Mouse (Mus musculus): ENCODE measurements at regions not wholly inside any gene's neighbourhood (a gene's known extent, or its start where the extent isn't known, plus 50 kb on each side); places are given as distances from the start of the nearest gene placed in this dataset.

- ATAC-seq (ENCODE audit: low read depth): no peak
- no peak overlapping the region for H3K9ac ChIP-seq (ENCODE audit: low read length)
- H3K27me3 ChIP-seq (ENCODE audit: control insufficient read depth, insufficient read depth, low read depth, low read length): no peaks in the 10 kb centered on the region
- H3K9me3 ChIP-seq (ENCODE audit: control insufficient read depth, low read length): no peaks in the 10 kb centered on the region
- WGBS: 72% methylated on average over 4 of the region's 4 CpGs
- H3K27ac ChIP-seq (ENCODE audit: low read length): no peak overlapping the region
- no peaks in the 10 kb centered on the region for H3K36me3 ChIP-seq (ENCODE audit: control insufficient read depth, insufficient read depth, low read length)
- H3K4me2 ChIP-seq (ENCODE audit: low read depth, low read length): no peak overlapping the region
- no peak overlapping the region for H3K4me3 ChIP-seq (ENCODE audit: low read length)
- no peaks in the 10 kb centered on the region for H3K4me1 ChIP-seq (replicated peaks; ENCODE audit: control insufficient read depth, insufficient read depth, low read length)
Observed at GRCm38 (mm10) chr4:67522235-67522634, 694.9 kb downstream of the Tlr4 start.

GRCm38 (mm10) chr4:67523158-67523557, 695.8 kb downstream of the Tlr4 start:
- no peak overlapping the region for H3K9ac ChIP-seq (ENCODE audit: low read length)
- no peaks in the 10 kb centered on the region for H3K36me3 ChIP-seq (ENCODE audit: control insufficient read depth, insufficient read depth, low read length)
- 54% methylated on average over 2 of the region's 2 CpGs for WGBS
- H3K9me3 ChIP-seq (ENCODE audit: control insufficient read depth, low read length): no peaks in the 10 kb centered on the region
- H3K4me1 ChIP-seq (replicated peaks; ENCODE audit: control insufficient read depth, insufficient read depth, low read length): no peaks in the 10 kb centered on the region
- no peak overlapping the region for H3K4me3 ChIP-seq (ENCODE audit: low read length)
- no peak overlapping the region for H3K27ac ChIP-seq (ENCODE audit: low read length)
- H3K4me2 ChIP-seq (ENCODE audit: low read depth, low read length): no peak overlapping the region
- no peaks in the 10 kb centered on the region for H3K27me3 ChIP-seq (ENCODE audit: control insufficient read depth, insufficient read depth, low read depth, low read length)
- ATAC-seq (ENCODE audit: low read depth): no peak

- no peaks in the 10 kb centered on the region for H3K9me3 ChIP-seq (ENCODE audit: control insufficient read depth, low read length)
- WGBS: 66% methylated on average over 3 of the region's 3 CpGs
- no peak overlapping the region for H3K9ac ChIP-seq (ENCODE audit: low read length)
- H3K4me3 ChIP-seq (ENCODE audit: low read length): no peak overlapping the region
- H3K4me1 ChIP-seq (replicated peaks; ENCODE audit: control insufficient read depth, insufficient read depth, low read length): no peaks in the 10 kb centered on the region
- no peaks in the 10 kb centered on the region for H3K27me3 ChIP-seq (ENCODE audit: control insufficient read depth, insufficient read depth, low read depth, low read length)
- no peak overlapping the region for H3K4me2 ChIP-seq (ENCODE audit: low read depth, low read length)
- no peak for ATAC-seq (ENCODE audit: low read depth)
- no peak overlapping the region for H3K27ac ChIP-seq (ENCODE audit: low read length)
- H3K36me3 ChIP-seq (ENCODE audit: control insufficient read depth, insufficient read depth, low read length): no peaks in the 10 kb centered on the region
Observed at GRCm38 (mm10) chr4:67529586-67529985, 702.2 kb downstream of the Tlr4 start.

GRCm38 (mm10) chr4:67539466-67539865, 712.1 kb downstream of the Tlr4 start:
- peak; percentile 61; the same call in 1 of the 2 replicates for ATAC-seq (ENCODE audit: low read depth)
- 52% methylated on average over 5 of the region's 5 CpGs for WGBS

GRCm38 (mm10) chr4:67546013-67546412, 718.6 kb downstream of the Tlr4 start:
- WGBS: 47% methylated on average over 1 of the region's 1 CpGs
- no peak for ATAC-seq (ENCODE audit: low read depth)
- H3K4me2 ChIP-seq (ENCODE audit: low read depth, low read length): no peak overlapping the region

More at GRCm38 (mm10) chr4:67539466-67539865, 712.1 kb downstream of the Tlr4 start:
- Histone ChIP-seq H3K4me2 (ENCODE audit: low read depth, low read length) (no peak overlapping the region), H3K27me3 (ENCODE audit: control insufficient read depth, insufficient read depth, low read depth, low read length) (no peaks in the 10 kb centered on the region), H3K9me3 (ENCODE audit: control insufficient read depth, low read length) (no peaks in the 10 kb centered on the region), H3K36me3 (ENCODE audit: control insufficient read depth, insufficient read depth, low read length) (no peaks in the 10 kb centered on the region), H3K4me1 (replicated peaks; ENCODE audit: control insufficient read depth, insufficient read depth, low read length) (no peaks in the 10 kb centered on the region), H3K9ac (ENCODE audit: low read length) (no peak overlapping the region), H3K27ac (ENCODE audit: low read length) (no peak overlapping the region), H3K4me3 (ENCODE audit: low read length) (no peak overlapping the region)

GRCm38 (mm10) chr4:67547957-67548356, 720.6 kb downstream of the Tlr4 start:
- Histone ChIP-seq H3K9ac (ENCODE audit: low read length) (no peak overlapping the region), H3K27me3 (ENCODE audit: control insufficient read depth, insufficient read depth, low read depth, low read length) (no peaks in the 10 kb centered on the region), H3K4me1 (replicated peaks; ENCODE audit: control insufficient read depth, insufficient read depth, low read length) (no peaks in the 10 kb centered on the region), H3K36me3 (ENCODE audit: control insufficient read depth, insufficient read depth, low read length) (no peaks in the 10 kb centered on the region), H3K4me3 (ENCODE audit: low read length) (no peak overlapping the region), H3K27ac (ENCODE audit: low read length) (no peak overlapping the region), H3K4me2 (ENCODE audit: low read depth, low read length) (no peak overlapping the region), H3K9me3 (ENCODE audit: control insufficient read depth, low read length) (no peaks in the 10 kb centered on the region)
- 97% methylated on average over 1 of the region's 1 CpGs for WGBS
- ATAC-seq (ENCODE audit: low read depth): no peak

More at GRCm38 (mm10) chr4:67546013-67546412, 718.6 kb downstream of the Tlr4 start:
- no peaks in the 10 kb centered on the region for H3K36me3 ChIP-seq (ENCODE audit: control insufficient read depth, insufficient read depth, low read length)
- no peak overlapping the region for H3K27ac ChIP-seq (ENCODE audit: low read length)
- H3K4me1 ChIP-seq (replicated peaks; ENCODE audit: control insufficient read depth, insufficient read depth, low read length): no peaks in the 10 kb centered on the region
- no peaks in the 10 kb centered on the region for H3K9me3 ChIP-seq (ENCODE audit: control insufficient read depth, low read length)
- H3K9ac ChIP-seq (ENCODE audit: low read length): no peak overlapping the region
- H3K27me3 ChIP-seq (ENCODE audit: control insufficient read depth, insufficient read depth, low read depth, low read length): no peaks in the 10 kb centered on the region
- no peak overlapping the region for H3K4me3 ChIP-seq (ENCODE audit: low read length)

GRCm38 (mm10) chr4:67553511-67553910, 726.1 kb downstream of the Tlr4 start:
- no peak overlapping the region for H3K27ac ChIP-seq (ENCODE audit: low read length)
- H3K9ac ChIP-seq (ENCODE audit: low read length): no peak overlapping the region
- H3K4me3 ChIP-seq (ENCODE audit: low read length): no peak overlapping the region
- H3K36me3 ChIP-seq (ENCODE audit: control insufficient read depth, insufficient read depth, low read length): no peaks in the 10 kb centered on the region
- H3K4me2 ChIP-seq (ENCODE audit: low read depth, low read length): no peak overlapping the region
- no peaks in the 10 kb centered on the region for H3K9me3 ChIP-seq (ENCODE audit: control insufficient read depth, low read length)
- no peaks in the 10 kb centered on the region for H3K27me3 ChIP-seq (ENCODE audit: control insufficient read depth, insufficient read depth, low read depth, low read length)
- no peaks in the 10 kb centered on the region for H3K4me1 ChIP-seq (replicated peaks; ENCODE audit: control insufficient read depth, insufficient read depth, low read length)
- no peak for ATAC-seq (ENCODE audit: low read depth)
- WGBS: 72% methylated on average over 3 of the region's 3 CpGs

GRCm38 (mm10) chr4:67574816-67575215, 747.4 kb downstream of the Tlr4 start:
- Histone ChIP-seq H3K4me3 (ENCODE audit: low read length) (no peak overlapping the region), H3K4me2 (ENCODE audit: low read depth, low read length) (no peak overlapping the region), H3K9ac (ENCODE audit: low read length) (no peak overlapping the region), H3K9me3 (ENCODE audit: control insufficient read depth, low read length) (no peaks in the 10 kb centered on the region), H3K27ac (ENCODE audit: low read length) (no peak overlapping the region), H3K4me1 (replicated peaks; ENCODE audit: control insufficient read depth, insufficient read depth, low read length) (no peaks in the 10 kb centered on the region), H3K27me3 (ENCODE audit: control insufficient read depth, insufficient read depth, low read depth, low read length) (no peaks in the 10 kb centered on the region), H3K36me3 (ENCODE audit: control insufficient read depth, insufficient read depth, low read length) (no peaks in the 10 kb centered on the region)
- WGBS: 78% methylated on average over 3 of the region's 3 CpGs
- ATAC-seq (ENCODE audit: low read depth): no peak

GRCm38 (mm10) chr4:67589501-67589900, 762.1 kb downstream of the Tlr4 start:
- no peak for ATAC-seq (ENCODE audit: low read depth)

More at GRCm38 (mm10) chr4:67589501-67589900, 762.1 kb downstream of the Tlr4 start:
- Histone ChIP-seq H3K4me1 (replicated peaks; ENCODE audit: control insufficient read depth, insufficient read depth, low read length) (no peaks in the 10 kb centered on the region), H3K27me3 (ENCODE audit: control insufficient read depth, insufficient read depth, low read depth, low read length) (no peaks in the 10 kb centered on the region), H3K9me3 (ENCODE audit: control insufficient read depth, low read length) (no peaks in the 10 kb centered on the region), H3K36me3 (ENCODE audit: control insufficient read depth, insufficient read depth, low read length) (no peaks in the 10 kb centered on the region), H3K9ac (ENCODE audit: low read length) (no peak overlapping the region), H3K4me3 (ENCODE audit: low read length) (no peak overlapping the region), H3K4me2 (ENCODE audit: low read depth, low read length) (no peak overlapping the region), H3K27ac (ENCODE audit: low read length) (no peak overlapping the region)
- 71% methylated on average over 1 of the region's 1 CpGs for WGBS

Measured in lung, embryonic 16.5 days (tissue).